Comparison of ENCODE assay signal across 7 mouse cellular contexts in genomic region chr9:120576662-120577013, GRCm38 (mm10). TPM values are rescaled to one million over a fixed set of nuclear protein-coding genes. Genes with fewer than 3 reads are reported as not detected.
DNase-seq lines count a peak whose midpoint lies in the region; ATAC-seq and TF ChIP-seq lines count a peak whose summit lies in the region.

No protein-coding gene starts in this region.

- peak overlapping the region; percentile 69 for H3K4me3 ChIP-seq in lung, embryonic 14.5 days (ENCODE audit: low read depth, low read length)
- peak overlapping the region; percentile 57; the same call in 1 of the 2 replicates for H3K4me3 ChIP-seq in forebrain, embryonic 11.5 days (ENCODE audit: low read depth, low read length)
- H3K4me3 ChIP-seq in liver, embryonic 11.5 days (ENCODE audit: low read depth, low read length): peak overlapping the region; percentile 62
- H3K4me3 ChIP-seq in stomach, embryonic 15.5 days (replicated peaks): peak overlapping the region; percentile 72

- peaks cover 42% of the 10 kb centered on the region for H3K36me3 ChIP-seq in lung, embryonic 14.5 days (ENCODE audit: insufficient read depth)
- peaks cover 27% of the 10 kb centered on the region for H3K36me3 ChIP-seq in forebrain, embryonic 11.5 days (ENCODE audit: control insufficient read depth, insufficient read depth, low read length)
- H3K36me3 ChIP-seq in liver, embryonic 11.5 days (ENCODE audit: control insufficient read depth, insufficient read depth, low read length): peaks cover 36% of the 10 kb centered on the region
- peaks cover 28% of the 10 kb centered on the region for H3K36me3 ChIP-seq in stomach, embryonic 15.5 days

- peak overlapping the region; percentile 92 for H3K4me2 ChIP-seq in lung, embryonic 14.5 days
- peak overlapping the region; percentile 80 for H3K4me2 ChIP-seq in forebrain, embryonic 11.5 days (ENCODE audit: low read depth, low read length, severe bottlenecking)
- peak overlapping the region; percentile 84 for H3K4me2 ChIP-seq in liver, embryonic 11.5 days
- H3K4me2 ChIP-seq in stomach, embryonic 15.5 days: peak overlapping the region; percentile 89

- TF ChIP-seq CTCF in lung, embryonic 14.5 days (IDR thresholded peaks at IDR 0.05; ENCODE audit: low read depth): no peak

- H3K27ac ChIP-seq in lung, embryonic 14.5 days (ENCODE audit: low read depth): 0 out of 2 replicates have a peak overlapping the region, but pooled peaks have one; percentile 19
- peak overlapping the region; percentile 55; the same call in 1 of the 2 replicates for H3K27ac ChIP-seq in forebrain, embryonic 11.5 days (ENCODE audit: low read depth, low read length)
- H3K27ac ChIP-seq in liver, embryonic 11.5 days (ENCODE audit: low read depth, low read length): peak overlapping the region; percentile 72
- peak overlapping the region; percentile 44; the same call in 1 of the 2 replicates for H3K27ac ChIP-seq in stomach, embryonic 15.5 days

- H3K27me3 ChIP-seq in lung, embryonic 14.5 days (ENCODE audit: insufficient read depth, low read length): no peaks in the 10 kb centered on the region
- H3K27me3 ChIP-seq in forebrain, embryonic 11.5 days (ENCODE audit: control insufficient read depth, insufficient read depth, low read length): no peaks in the 10 kb centered on the region
- H3K27me3 ChIP-seq in liver, embryonic 11.5 days (replicated peaks; ENCODE audit: control insufficient read depth, insufficient read depth, low read length): no peaks in the 10 kb centered on the region
- no peaks in the 10 kb centered on the region for H3K27me3 ChIP-seq in stomach, embryonic 15.5 days (replicated peaks)

- no peak for DNase-seq in lung, embryonic 14.5 days
- DNase-seq in lung, postnatal 36 days: no peak
- DNase-seq in forebrain, embryonic 11.5 days (ENCODE audit: low spot score): no peak
- no peak for DNase-seq in liver, embryonic 11.5 days (ENCODE audit: low spot score)
- DNase-seq in adrenal gland, adult 18-20 months (ENCODE audit: low spot score in 2 of 2): no peak
- no peak for DNase-seq in layer of hippocampus, postnatal 10 days (ENCODE audit: low spot score in 2 of 2)

- ATAC-seq in lung, embryonic 14.5 days (ENCODE audit: insufficient read depth): peak; percentile 21; the same call in 1 of the 2 replicates
- ATAC-seq in forebrain, embryonic 11.5 days (replicated peaks; ENCODE audit: low FRiP score): no peak
- no peak; the same call in none of the 2 replicates for ATAC-seq in liver, embryonic 11.5 days (replicated peaks; ENCODE audit: low FRiP score)
- no peak for ATAC-seq in stomach, embryonic 15.5 days (ENCODE audit: insufficient read depth, low FRiP score, low read depth)

- no peaks in the 10 kb centered on the region for H3K4me1 ChIP-seq in lung, embryonic 14.5 days (ENCODE audit: insufficient read depth)
- H3K4me1 ChIP-seq in forebrain, embryonic 11.5 days (replicated peaks; ENCODE audit: control insufficient read depth, insufficient read depth, low read length): peaks cover 10% of the 10 kb centered on the region; the same call in 1 of the 2 replicates
- peaks cover 12% of the 10 kb centered on the region for H3K4me1 ChIP-seq in liver, embryonic 11.5 days (replicated peaks; ENCODE audit: control insufficient read depth, insufficient read depth, low read length)
- peaks cover 30% of the 10 kb centered on the region for H3K4me1 ChIP-seq in stomach, embryonic 15.5 days

- H3K9ac ChIP-seq in lung, embryonic 14.5 days: no peak overlapping the region
- no peak overlapping the region; the same call in 1 of the 2 replicates for H3K9ac ChIP-seq in forebrain, embryonic 11.5 days (ENCODE audit: low read length)
- peak overlapping the region; percentile 45 for H3K9ac ChIP-seq in liver, embryonic 11.5 days (ENCODE audit: low read depth, low read length)
- no peak overlapping the region for H3K9ac ChIP-seq in stomach, embryonic 15.5 days

- 4% methylated on average over 4 of the region's 4 CpGs for WGBS in lung, embryonic 14.5 days
- 8% methylated on average over 4 of the region's 4 CpGs for WGBS in forebrain, embryonic 11.5 days
- 11% methylated on average over 4 of the region's 4 CpGs for WGBS in liver, embryonic 11.5 days
- 2% methylated on average over 4 of the region's 4 CpGs for WGBS in stomach, embryonic 15.5 days

- H3K9me3 ChIP-seq in lung, embryonic 14.5 days (ENCODE audit: low read depth, low read length): no peaks in the 10 kb centered on the region
- no peaks in the 10 kb centered on the region for H3K9me3 ChIP-seq in forebrain, embryonic 11.5 days (ENCODE audit: control insufficient read depth, low read length)
- H3K9me3 ChIP-seq in liver, embryonic 11.5 days (ENCODE audit: control insufficient read depth, low read length): no peaks in the 10 kb centered on the region
- no peaks in the 10 kb centered on the region for H3K9me3 ChIP-seq in stomach, embryonic 15.5 days

RNA-seq across cellular contexts. Expression of gene Rpl14, which starts 5.4 kb away (rescaled TPM):
- polyA plus RNA-seq in lung, embryonic 14.5 days (2014; fragmentation: Nextera tagmentation; extraction: Ambion mirVana): 1,001 and 1,027 TPM in 2 replicates
- polyA plus RNA-seq in forebrain, embryonic 11.5 days (2014; fragmentation: Nextera tagmentation; extraction: Ambion mirVana): 772 and 838 TPM in 2 replicates
- 1,178 and 1,306 TPM in 2 replicates for polyA plus RNA-seq in liver, embryonic 11.5 days (2014; fragmentation: Nextera tagmentation; extraction: Ambion mirVana)
- polyA plus RNA-seq in stomach, embryonic 15.5 days (2015; fragmentation: Nextera tagmentation; extraction: Ambion mirVana): 694 and 820 TPM in 2 replicates
- 100 to 1,000 TPM; 472 to 530 TPM for total RNA-seq in adrenal gland, adult 18-20 months (2021)
- total RNA-seq in layer of hippocampus, postnatal 10 days (2021): 100 to 1,000 TPM; 340 to 352 TPM

RNA-seq across cellular contexts. Expression of gene Entpd3, which starts 37.0 kb away (rescaled TPM):
- polyA plus RNA-seq in lung, embryonic 14.5 days (2014; fragmentation: Nextera tagmentation; extraction: Ambion mirVana): 14.9 TPM in 2 replicates
- 0.32 TPM in 1 of 2 replicates, not detected in the other for polyA plus RNA-seq in forebrain, embryonic 11.5 days (2014; fragmentation: Nextera tagmentation; extraction: Ambion mirVana)
- polyA plus RNA-seq in liver, embryonic 11.5 days (2014; fragmentation: Nextera tagmentation; extraction: Ambion mirVana): 0.12 and 0.22 TPM in 2 replicates
- 5.5 and 5.7 TPM in 2 replicates for polyA plus RNA-seq in stomach, embryonic 15.5 days (2015; fragmentation: Nextera tagmentation; extraction: Ambion mirVana)
- total RNA-seq in adrenal gland, adult 18-20 months (2021): 1 to 10 TPM in 1 of 2 experiments, not detected in 1; 3.0 TPM
- 1 to 10 TPM; 3.9 to 4.1 TPM for total RNA-seq in layer of hippocampus, postnatal 10 days (2021)

Comparison
In these comparisons a context has a peak if more than half of its experiments do, and no peak if none do; other contexts are left out.
1. H3K27ac ChIP-seq: peak in every context shown above with its lines; median percentile 72 in liver, embryonic 11.5 days; 55 in forebrain, embryonic 11.5 days; 44 in stomach, embryonic 15.5 days; 19 in lung, embryonic 14.5 days.